Mouse (Mus musculus): ENCODE data around the gene Polh. TPM values are rescaled to one million over a fixed set of nuclear protein-coding genes. Genes with fewer than 3 reads are reported as not detected.

Gene Polh
- polyA plus RNA-seq, 1 experiment, result 18.4 TPM

DNA sequence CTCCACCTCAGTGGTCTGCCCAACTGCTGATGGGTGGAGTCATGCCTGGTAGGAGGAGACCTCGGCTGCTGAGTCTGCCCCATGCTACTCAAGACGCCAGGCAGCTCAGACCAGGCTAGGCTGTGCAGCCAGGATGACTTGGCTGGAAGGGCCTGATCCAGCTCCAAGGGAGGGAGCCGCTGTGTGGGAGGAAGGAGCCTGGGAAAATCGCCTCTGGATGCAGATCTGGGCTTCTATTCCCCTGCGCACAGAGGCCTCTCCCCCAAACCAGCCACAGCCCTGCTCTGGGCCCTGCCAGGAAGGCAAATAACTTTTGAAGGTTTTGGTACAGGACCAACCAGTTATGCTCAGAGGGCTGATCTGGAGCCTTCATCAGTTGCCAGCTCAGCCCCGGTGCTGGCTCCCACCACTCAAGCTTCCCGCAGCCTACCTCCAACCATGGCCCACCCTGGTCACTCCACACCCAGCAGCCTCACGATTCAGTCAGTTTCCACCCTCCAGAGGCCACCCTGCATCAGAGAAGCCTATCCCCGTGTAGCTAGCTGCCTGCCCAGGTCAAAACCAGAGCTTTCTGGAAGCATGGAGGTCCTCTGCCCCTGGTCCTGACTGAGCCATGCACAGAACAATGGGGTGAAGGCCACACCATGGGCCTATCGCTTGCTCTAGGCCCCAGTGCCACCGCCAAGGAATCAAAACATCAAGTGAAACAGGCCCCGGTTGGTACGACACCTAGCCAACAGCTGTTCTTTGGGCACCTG is 72.5 kb downstream of the Polh start:
- DNase-seq, result no peak
- peaks cover 25% of the 10 kb centered on the region for H3K36me3 ChIP-seq (ENCODE audit: control insufficient read depth, insufficient read depth, low read length)
- no peak overlapping the region for H3K27ac ChIP-seq (ENCODE audit: control insufficient read depth, insufficient read depth, low read length)
- H3K4me3 ChIP-seq (ENCODE audit: control insufficient read depth, insufficient read depth, low read length), result no peak overlapping the region
- no peak for TF ChIP-seq CTCF (IDR thresholded peaks at IDR 0.05; ENCODE audit: borderline replicate concordance, control insufficient read depth, extremely low read depth, insufficient read depth, low read length, poor library complexity)
- TF ChIP-seq POLR2A (IDR thresholded peaks at IDR 0.05; ENCODE audit: control insufficient read depth, extremely low read depth, insufficient read depth, low read length, poor library complexity), result no peak
- H3K27me3 ChIP-seq (ENCODE audit: control insufficient read depth, insufficient read depth, low read length), result no peaks in the 10 kb centered on the region
- whole genome bisulfite sequencing, result 92% methylated on average over 13 of the region's 13 CpGs
- H3K4me1 ChIP-seq (replicated peaks; ENCODE audit: control insufficient read depth, insufficient read depth, low read length), result no peaks in the 10 kb centered on the region

DNA sequence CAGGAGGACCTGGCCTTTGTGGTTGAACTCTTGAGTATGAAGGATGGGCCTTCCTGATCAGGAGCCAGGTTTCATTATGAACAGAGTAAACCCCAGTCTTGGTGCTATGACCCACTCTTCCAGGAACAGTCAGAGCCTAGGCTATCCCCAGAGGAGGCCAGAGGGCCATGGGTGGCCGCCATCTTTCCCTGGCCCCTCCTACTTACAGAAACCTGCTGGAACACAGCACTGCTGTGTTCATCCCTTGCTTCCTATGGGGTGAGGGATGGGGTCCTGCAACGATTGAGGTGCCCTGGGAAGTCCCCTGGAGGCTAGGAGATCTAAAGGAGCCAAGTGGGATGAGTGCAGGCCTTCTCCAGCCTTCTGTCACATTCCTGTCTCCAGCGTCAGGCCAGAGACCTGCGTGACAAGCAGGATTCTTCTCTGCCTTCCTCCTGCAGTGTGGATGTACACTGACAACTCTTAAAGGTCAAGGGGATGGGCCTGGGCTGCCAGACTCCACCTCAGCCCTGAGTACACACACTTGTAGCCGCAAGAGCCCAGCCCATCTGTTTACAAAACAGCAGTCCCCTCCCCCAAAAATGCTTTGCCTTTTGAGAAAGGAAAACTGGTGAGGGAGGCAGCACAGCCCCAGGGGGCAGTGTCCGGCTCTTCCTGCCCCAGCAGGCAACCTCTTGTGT is 74.5 kb downstream of the Polh start:
- Histone ChIP-seq H3K4me1 (replicated peaks; ENCODE audit: control insufficient read depth, insufficient read depth, low read length) (no peaks in the 10 kb centered on the region), H3K27me3 (ENCODE audit: control insufficient read depth, insufficient read depth, low read length) (no peaks in the 10 kb centered on the region), H3K36me3 (ENCODE audit: control insufficient read depth, insufficient read depth, low read length) (peaks cover 39% of the 10 kb centered on the region), H3K4me3 (ENCODE audit: control insufficient read depth, insufficient read depth, low read length) (no peak overlapping the region), H3K27ac (ENCODE audit: control insufficient read depth, insufficient read depth, low read length) (no peak overlapping the region)
- DNase-seq, result no peak
- no peak for TF ChIP-seq POLR2A (IDR thresholded peaks at IDR 0.05; ENCODE audit: control insufficient read depth, extremely low read depth, insufficient read depth, low read length, poor library complexity)
- no peak for TF ChIP-seq CTCF (IDR thresholded peaks at IDR 0.05; ENCODE audit: borderline replicate concordance, control insufficient read depth, extremely low read depth, insufficient read depth, low read length, poor library complexity)
- 92% methylated on average over 6 of the region's 6 CpGs for WGBS

DNA sequence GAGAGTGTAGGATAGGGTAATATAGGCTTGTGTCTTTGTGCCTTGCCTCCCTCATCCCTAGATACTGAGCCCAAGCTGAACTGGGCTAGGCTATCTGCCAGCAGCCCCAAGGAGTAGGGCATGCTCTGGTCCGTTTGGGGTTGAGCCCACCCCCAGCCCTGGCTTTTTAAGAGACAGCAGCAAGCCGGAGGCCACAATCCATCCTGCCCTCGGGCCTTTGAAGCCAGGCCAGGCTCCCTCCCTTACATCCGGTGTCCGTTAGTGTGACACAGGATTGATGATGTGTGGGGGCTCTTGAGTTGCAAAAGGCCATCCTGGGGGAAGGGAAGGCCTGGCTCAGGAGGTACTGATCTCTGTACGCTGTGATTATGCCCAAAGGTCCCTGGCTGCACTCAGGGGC is 75.8 kb downstream of the Polh start:
- peaks cover 45% of the 10 kb centered on the region for H3K36me3 ChIP-seq (ENCODE audit: control insufficient read depth, insufficient read depth, low read length)
- no peaks in the 10 kb centered on the region for H3K27me3 ChIP-seq (ENCODE audit: control insufficient read depth, insufficient read depth, low read length)
- no peak for DNase-seq
- no peak overlapping the region for H3K27ac ChIP-seq (ENCODE audit: control insufficient read depth, insufficient read depth, low read length)
- 97% methylated on average over 6 of the region's 6 CpGs for WGBS
- no peak overlapping the region for H3K4me3 ChIP-seq (ENCODE audit: control insufficient read depth, insufficient read depth, low read length)
- no peaks in the 10 kb centered on the region for H3K4me1 ChIP-seq (replicated peaks; ENCODE audit: control insufficient read depth, insufficient read depth, low read length)
- TF ChIP-seq CTCF (IDR thresholded peaks at IDR 0.05; ENCODE audit: borderline replicate concordance, control insufficient read depth, extremely low read depth, insufficient read depth, low read length, poor library complexity), result no peak
- no peak for TF ChIP-seq POLR2A (IDR thresholded peaks at IDR 0.05; ENCODE audit: control insufficient read depth, extremely low read depth, insufficient read depth, low read length, poor library complexity)

DNA sequence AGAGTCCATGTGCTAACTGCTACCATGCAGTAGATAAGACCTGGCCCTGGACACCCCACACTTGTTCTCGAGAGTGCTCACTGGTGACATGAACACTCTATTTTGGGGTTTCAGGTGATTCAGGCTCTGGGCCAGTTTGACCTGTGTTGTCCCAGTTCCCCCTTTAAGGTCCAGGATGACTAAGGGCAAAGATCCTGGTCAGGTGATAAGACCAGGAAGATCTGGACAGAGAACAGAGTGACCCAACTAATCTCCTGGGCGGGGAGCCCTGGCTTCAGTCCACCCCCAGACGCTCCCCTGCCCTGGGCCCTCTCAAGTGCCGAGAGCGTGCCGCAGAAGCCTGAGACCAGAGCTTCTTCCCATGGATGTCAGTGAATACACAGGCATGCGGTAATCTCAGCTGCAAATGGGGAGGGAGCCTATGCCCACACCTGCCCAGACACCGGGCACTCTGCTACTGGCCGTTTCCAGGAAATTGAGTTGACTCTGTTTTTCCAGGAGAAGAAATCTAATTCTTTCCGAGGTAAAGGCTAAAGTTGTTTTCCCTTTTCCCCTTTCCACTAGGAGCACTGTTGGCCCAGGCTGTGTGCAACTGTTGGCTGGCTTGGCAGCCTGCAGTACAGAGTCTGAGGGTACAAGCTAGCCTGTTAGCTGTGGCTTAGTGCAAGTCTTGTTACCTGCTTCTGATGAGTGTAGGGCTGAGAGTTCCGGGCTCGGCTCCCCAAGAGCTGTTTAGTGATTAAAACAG is 78.3 kb downstream of the Polh start:
- Histone ChIP-seq H3K27ac (ENCODE audit: control insufficient read depth, insufficient read depth, low read length) (no peak overlapping the region), H3K4me1 (replicated peaks; ENCODE audit: control insufficient read depth, insufficient read depth, low read length) (no peaks in the 10 kb centered on the region), H3K36me3 (ENCODE audit: control insufficient read depth, insufficient read depth, low read length) (peaks cover 49% of the 10 kb centered on the region), H3K27me3 (ENCODE audit: control insufficient read depth, insufficient read depth, low read length) (no peaks in the 10 kb centered on the region), H3K4me3 (ENCODE audit: control insufficient read depth, insufficient read depth, low read length) (no peak overlapping the region)
- WGBS, result 94% methylated on average over 12 of the region's 12 CpGs
- TF ChIP-seq CTCF (IDR thresholded peaks at IDR 0.05; ENCODE audit: borderline replicate concordance, control insufficient read depth, extremely low read depth, insufficient read depth, low read length, poor library complexity) (no peak), POLR2A (IDR thresholded peaks at IDR 0.05; ENCODE audit: control insufficient read depth, extremely low read depth, insufficient read depth, low read length, poor library complexity) (no peak)
- no peak for DNase-seq

DNA sequence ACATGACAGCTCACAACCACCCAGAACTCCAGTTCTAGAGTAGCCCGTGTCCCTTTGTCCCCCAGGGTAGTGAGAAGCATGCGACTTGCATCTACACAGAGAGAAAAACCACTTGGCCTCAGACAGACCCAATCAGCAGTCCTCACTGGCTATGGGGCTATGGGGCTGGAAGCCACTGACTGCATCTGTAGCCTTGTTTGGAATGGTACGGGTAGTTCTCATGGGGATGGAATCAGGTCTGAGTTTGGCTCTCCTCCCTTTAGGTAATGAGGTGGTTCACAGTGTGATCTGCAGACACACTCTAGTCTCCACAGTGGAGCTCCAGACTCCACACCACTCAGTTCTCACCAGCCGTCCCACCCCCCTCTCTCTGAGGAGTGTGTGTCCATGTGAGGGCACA is 79.2 kb downstream of the Polh start:
- WGBS, result 98% methylated on average over 4 of the region's 4 CpGs
- Histone ChIP-seq H3K4me3 (ENCODE audit: control insufficient read depth, insufficient read depth, low read length) (no peak overlapping the region), H3K27ac (ENCODE audit: control insufficient read depth, insufficient read depth, low read length) (no peak overlapping the region), H3K4me1 (replicated peaks; ENCODE audit: control insufficient read depth, insufficient read depth, low read length) (no peaks in the 10 kb centered on the region), H3K36me3 (ENCODE audit: control insufficient read depth, insufficient read depth, low read length) (peaks cover 55% of the 10 kb centered on the region), H3K27me3 (ENCODE audit: control insufficient read depth, insufficient read depth, low read length) (no peaks in the 10 kb centered on the region)
- TF ChIP-seq POLR2A (IDR thresholded peaks at IDR 0.05; ENCODE audit: control insufficient read depth, extremely low read depth, insufficient read depth, low read length, poor library complexity) (no peak), CTCF (IDR thresholded peaks at IDR 0.05; ENCODE audit: borderline replicate concordance, control insufficient read depth, extremely low read depth, insufficient read depth, low read length, poor library complexity) (no peak)
- no peak for DNase-seq

DNA sequence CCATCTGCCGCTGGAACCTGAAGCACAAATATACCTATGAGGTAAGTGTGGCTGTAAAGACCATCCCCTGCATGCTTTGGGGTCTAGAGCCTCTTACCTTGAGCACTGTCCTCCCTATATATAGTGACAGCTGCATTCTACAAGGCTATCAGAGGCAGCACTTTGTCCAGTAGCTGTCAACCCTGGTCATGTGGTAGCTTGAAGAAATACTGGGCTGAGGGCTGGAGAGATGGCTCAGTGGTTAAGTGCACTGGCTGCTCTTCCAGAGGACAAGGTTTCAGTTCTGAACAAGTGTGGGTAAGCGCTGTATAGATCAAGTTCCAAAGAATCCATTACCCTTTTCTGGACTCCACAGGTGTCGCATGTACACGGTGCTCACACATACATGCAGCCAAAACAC is 79.7 kb downstream of the Polh start:
- DNase-seq, result no peak
- WGBS, result 97% methylated on average over 4 of the region's 4 CpGs
- peaks cover 60% of the 10 kb centered on the region for H3K36me3 ChIP-seq (ENCODE audit: control insufficient read depth, insufficient read depth, low read length)
- H3K4me1 ChIP-seq (replicated peaks; ENCODE audit: control insufficient read depth, insufficient read depth, low read length), result no peaks in the 10 kb centered on the region
- H3K4me3 ChIP-seq (ENCODE audit: control insufficient read depth, insufficient read depth, low read length), result no peak overlapping the region
- H3K27me3 ChIP-seq (ENCODE audit: control insufficient read depth, insufficient read depth, low read length), result no peaks in the 10 kb centered on the region
- no peak overlapping the region for H3K27ac ChIP-seq (ENCODE audit: control insufficient read depth, insufficient read depth, low read length)
- TF ChIP-seq POLR2A (IDR thresholded peaks at IDR 0.05; ENCODE audit: control insufficient read depth, extremely low read depth, insufficient read depth, low read length, poor library complexity) (no peak), CTCF (IDR thresholded peaks at IDR 0.05; ENCODE audit: borderline replicate concordance, control insufficient read depth, extremely low read depth, insufficient read depth, low read length, poor library complexity) (no peak)

Other genes starting within 250 kb of the Polh start
- gene Vegfa, start 170.3 kb downstream of the Polh start, polyA plus RNA-seq (2012; rRNA removed), result 50.3 and 65.2 TPM in 2 replicates
- gene Mrps18a, start 91.7 kb downstream of the Polh start, polyA plus RNA-seq (2012; rRNA removed), result 56.4 and 57.6 TPM in 2 replicates
- gene Rsph9, start 58.4 kb downstream of the Polh start, polyA plus RNA-seq (2012; rRNA removed), result 1.2 and 2.6 TPM in 2 replicates
- 40.9 and 43.2 TPM in 2 replicates for gene Mad2l1bp, start 49.1 kb downstream of the Polh start, polyA plus RNA-seq (2012; rRNA removed)
- 280 and 339 TPM in 2 replicates for gene Gtpbp2, start 41.6 kb downstream of the Polh start, polyA plus RNA-seq (2012; rRNA removed)
- 40.0 and 40.4 TPM in 2 replicates for gene Xpo5, start 137 bp upstream of the Polh start, polyA plus RNA-seq (2012; rRNA removed)
- 52.6 and 60.6 TPM in 2 replicates for gene Polr1c, start 45.4 kb upstream of the Polh start, polyA plus RNA-seq (2012; rRNA removed)
- gene Yipf3, start 45.4 kb upstream of the Polh start, polyA plus RNA-seq (2012; rRNA removed), result 250 and 292 TPM in 2 replicates
- gene Lrrc73, start 50.9 kb upstream of the Polh start, polyA plus RNA-seq (2012; rRNA removed), result 4.2 and 5.3 TPM in 2 replicates
- gene Tjap1, start 80.4 kb upstream of the Polh start, polyA plus RNA-seq (2012; rRNA removed), result 98.7 and 106 TPM in 2 replicates
- 8.5 and 11.3 TPM in 2 replicates for gene Dlk2, start 94.8 kb upstream of the Polh start, polyA plus RNA-seq (2012; rRNA removed)
- 31.8 and 33.4 TPM in 2 replicates for gene Abcc10, start 125.7 kb upstream of the Polh start, polyA plus RNA-seq (2012; rRNA removed)
- 18.3 and 20.7 TPM in 2 replicates for gene Zfp318, start 181.1 kb upstream of the Polh start, polyA plus RNA-seq (2012; rRNA removed)
- gene Crip3, start 226.3 kb upstream of the Polh start, polyA plus RNA-seq (2012; rRNA removed), result 348 and 429 TPM in 2 replicates
- gene Slc22a7, start 235.8 kb upstream of the Polh start, polyA plus RNA-seq (2012; rRNA removed), result 1.2 and 3.3 TPM in 2 replicates

All from thymus, adult 2 months (tissue).